In genomic region chr9:111481011-111481410, GRCm38 (mm10) we compare ENCODE assay signal across 16 mouse cellular contexts. TPM values are rescaled to one million over a fixed set of nuclear protein-coding genes. Genes with fewer than 3 reads are reported as not detected.
"Had no signal": no experiment of that assay in that cellular context is flagged by ENCODE, and none has a peak within 500 bp of the region (broad histone marks: within the 10 kb centered on the region; RNA-seq: fewer than 3 reads in every experiment).

No protein-coding gene starts in this region.

- H3K27ac ChIP-seq: midbrain, embryonic 13.5 days; midbrain, embryonic 15.5 days; neural tube, embryonic 12.5 days; stomach, embryonic 15.5 days; stomach, postnatal 0 days had no signal

- ATAC-seq: midbrain, embryonic 13.5 days; midbrain, embryonic 15.5 days had no signal

- DNase-seq: lung, adult 18-20 months; lung, embryonic 14.5 days; lung, postnatal 10 days; lung, postnatal 4 days; right cerebral cortex, postnatal 14 days; thymus, adult 2 months; thymus, postnatal 25 days; thymus, postnatal 4 days had no signal

- H3K4me3 ChIP-seq: midbrain, embryonic 13.5 days; midbrain, embryonic 15.5 days; neural tube, embryonic 12.5 days; stomach, embryonic 15.5 days had no signal

RNA-seq across cellular contexts. Expression of gene Dclk3, which starts 42.1 kb away (rescaled TPM):
- total RNA-seq: megakaryocyte, adult 5-6 weeks; monocyte, adult 5-6 weeks; neutrophil, adult 5-6 weeks had no signal
